27 mouse cellular contexts compared by ENCODE assay signal in the genomic region with DNA sequence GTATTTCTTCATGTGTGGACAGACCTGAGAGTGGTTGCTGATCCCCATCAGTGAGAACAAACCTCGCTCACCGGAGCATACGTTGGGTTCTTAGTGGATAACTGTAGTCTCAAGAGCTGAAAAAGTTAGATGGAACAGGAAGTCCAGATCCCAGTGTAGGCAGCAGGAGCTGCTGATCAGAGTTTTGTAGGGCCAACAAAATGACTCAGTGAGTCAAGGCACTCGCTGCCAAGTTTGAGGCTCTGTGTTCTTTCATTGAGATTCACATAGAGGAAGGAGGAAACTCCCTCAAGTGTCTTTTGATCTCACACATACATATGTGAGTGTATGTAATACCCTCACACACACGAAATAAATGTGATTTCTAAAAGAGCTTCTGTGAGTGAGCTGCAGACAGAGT. TPM values are rescaled to one million over a fixed set of nuclear protein-coding genes. Genes with fewer than 3 reads are reported as not detected.
DNase-seq lines count a peak whose midpoint lies in the region; TF ChIP-seq lines count a peak whose summit lies in the region.
"Had no signal": no experiment of that assay in that cellular context is flagged by ENCODE, and none has a peak within 500 bp of the region (broad histone marks: within the 10 kb centered on the region; RNA-seq: fewer than 3 reads in every experiment).

No protein-coding gene starts in this region.

- no peaks in the 10 kb centered on the region for H3K4me1 ChIP-seq in cerebellum, adult 2 months (ENCODE audit: control insufficient read depth, insufficient read depth, low read length)
- H3K4me1 ChIP-seq: embryonic facial prominence, embryonic 12.5 days; embryonic facial prominence, embryonic 15.5 days; heart, embryonic 12.5 days; heart, embryonic 15.5 days; intestine, embryonic 15.5 days had no signal

- no peak overlapping the region for H3K27ac ChIP-seq in cerebellum, adult 2 months (ENCODE audit: insufficient read depth, low read length)
- H3K27ac ChIP-seq: embryonic facial prominence, embryonic 12.5 days; embryonic facial prominence, embryonic 15.5 days; heart, embryonic 15.5 days; hindbrain, embryonic 10.5 days; hindbrain, embryonic 13.5 days; intestine, embryonic 15.5 days had no signal

- no peaks in the 10 kb centered on the region for H3K27me3 ChIP-seq in cerebellum, adult 2 months (ENCODE audit: control insufficient read depth, insufficient read depth, low read length)
- H3K27me3 ChIP-seq: embryonic facial prominence, embryonic 12.5 days; embryonic facial prominence, embryonic 15.5 days; heart, embryonic 12.5 days; heart, embryonic 15.5 days; hindbrain, embryonic 13.5 days; intestine, embryonic 15.5 days; Patski had no signal

- H3K4me3 ChIP-seq in cerebellum, adult 2 months (replicated peaks; ENCODE audit: insufficient read depth, low read depth, low read length): no peak overlapping the region
- H3K4me3 ChIP-seq: embryonic facial prominence, embryonic 12.5 days; embryonic facial prominence, embryonic 15.5 days; heart, embryonic 12.5 days; heart, embryonic 15.5 days; hindbrain, embryonic 10.5 days; hindbrain, embryonic 13.5 days; intestine, embryonic 15.5 days had no signal

- peak; percentile 25 to 56 for DNase-seq in layer of hippocampus, adult 18-20 months (ENCODE audit: low spot score in 2 of 2)
- DNase-seq in layer of hippocampus, postnatal 36 days: no peak
- DNase-seq in 3T3-L1 (ENCODE audit: low read depth, low spot score) (peak; percentile 70), NIH3T3 (ENCODE audit: low read depth) (peak; percentile 52)
- peak; percentile 36 for DNase-seq in telencephalon, adult 2 months (ENCODE audit: low read depth, low spot score)
- DNase-seq in cerebellum, adult 2 months: no peak
- DNase-seq in gastrocnemius, adult 8-10 months (ENCODE audit: low spot score in 2 of 2): no peak
- DNase-seq: adrenal gland, adult 2 months; adrenal gland, postnatal 25 days; cerebellum, adult 18-20 months; cerebellum, adult 9-11 months; cerebellum, postnatal 25 days; forebrain, postnatal 0 days; gastrocnemius, postnatal 14 days; heart, postnatal 10 days; heart, postnatal 36 days had no signal

- TF ChIP-seq CTCF in cerebellum, adult 2 months (IDR thresholded peaks at IDR 0.05; ENCODE audit: borderline replicate concordance, insufficient read depth, low read depth, low read length): no peak

- no peak for TF ChIP-seq POLR2A in cerebellum, adult 2 months (IDR thresholded peaks at IDR 0.05; ENCODE audit: borderline replicate concordance, insufficient read depth, low read length)

- WGBS in cerebellum, adult 2 months: 85% methylated on average over 5 of the region's 5 CpGs

RNA-seq across cellular contexts. Expression of a gene that starts 40.8 kb away (rescaled TPM):
- total RNA-seq in layer of hippocampus, adult 18-20 months (2021): 100 to 1,000 TPM; 379 TPM
- total RNA-seq in layer of hippocampus, postnatal 36 days (2021): 100 to 1,000 TPM; 346 to 377 TPM
- 474 and 548 TPM in 2 replicates for polyA plus RNA-seq in cerebellum, adult 2 months (2012; rRNA removed)
- total RNA-seq in gastrocnemius, adult 8-10 months (2022): 1 to 10 TPM in 1 of 4 experiments, under 1 TPM in 3; 0.13 to 1.7 (median 0.44) TPM
- total RNA-seq: common myeloid progenitor, adult 5-6 weeks; MEL had no signal
- polyA plus RNA-seq: C2C12 had no signal

Comparison
In these comparisons a context has a peak if more than half of its experiments do, and no peak if none do; other contexts are left out.
1. DNase-seq: peak in layer of hippocampus, adult 18-20 months (2 of 2), 3T3-L1 (single experiment), NIH3T3 (single experiment) and telencephalon, adult 2 months (single experiment); none in layer of hippocampus, postnatal 36 days (0 of 2), cerebellum, adult 2 months (0 of 2) and gastrocnemius, adult 8-10 months (0 of 2).
2. RNA of a gene that starts 40.8 kb away (total RNA-seq): 379 TPM in layer of hippocampus, adult 18-20 months and 346 to 377 TPM in layer of hippocampus, postnatal 36 days; 0.13 to 1.7 TPM in gastrocnemius, adult 8-10 months; every median in the first group is over 100 times any median in the second.